Mouse (Mus musculus) CH12.LX (cell line): Measurements from ENCODE around the gene Spag8. TPM values are rescaled to one million over a fixed set of nuclear protein-coding genes. Genes with fewer than 3 reads are reported as not detected.

Experiments used
- DNase-seq: peaks from one replicate; pipeline ENCODE4 v3.0.0-alpha.2; 2013; ENCODE audit errors: extremely low read depth
- H3K27ac ChIP-seq: 2 replicates; pipeline ENCODE4 v1.5.1; 2012; ENCODE audit warnings: low read depth, mild to moderate bottlenecking, control low read depth, moderate library complexity; ENCODE audit not compliant: insufficient read depth
- H3K27me3 ChIP-seq: replicated peaks from 2 replicates; pipeline ENCODE3; 2012; ENCODE audit warnings: inconsistent platforms
- H3K36me3 ChIP-seq, 2 experiments: replicated peaks in 1 of 2; 2 replicates each; pipeline versions ENCODE3 to v1.6.1; 2012; ENCODE audit warnings: inconsistent platforms in 1 of 2, low read length in 1 of 2, mild to moderate bottlenecking in 1 of 2, mixed read lengths in 1 of 2, moderate library complexity in 1 of 2; ENCODE audit not compliant: control insufficient read depth in 1 of 2, insufficient read depth in 1 of 2
- H3K4me1 ChIP-seq, 2 experiments: 2 replicates each; pipeline ENCODE4 v1.6.1; 2012; ENCODE audit warnings: inconsistent platforms in 1 of 2, moderate library complexity in 1 of 2; ENCODE audit not compliant: insufficient read depth in 2 of 2, control insufficient read depth in 1 of 2
- H3K4me2 ChIP-seq: 2 replicates; pipeline ENCODE4 v1.6.1; 2012; ENCODE audit warnings: low read depth, mild to moderate bottlenecking, control low read depth; ENCODE audit not compliant: poor library complexity, insufficient read depth, severe bottlenecking
- H3K4me3 ChIP-seq, 3 experiments: fragments of 150-350 bp in 1 of 3; sonication (generic) in 1 of 3; replicated peaks in 1 of 3; 2 replicates each; pipeline versions ENCODE3 to v1.5.1; 2011 to 2012; ENCODE audit warnings: low read depth in 2 of 3, low read length in 2 of 3, mild to moderate bottlenecking in 2 of 3, moderate library complexity in 2 of 3, control low read depth in 1 of 3, improper control_type of control experiment in 1 of 3, inconsistent platforms in 1 of 3, mixed read lengths in 1 of 3; ENCODE audit not compliant: poor library complexity in 1 of 3
- H3K79me2 ChIP-seq: replicated peaks from 2 replicates; pipeline ENCODE4 v1.6.1; 2012; ENCODE audit warnings: mild to moderate bottlenecking, moderate library complexity; ENCODE audit not compliant: control insufficient read depth, poor library complexity, insufficient read depth, severe bottlenecking; ENCODE audit errors: extremely low read depth
- H3K9ac ChIP-seq: 2 replicates; pipeline ENCODE4 v1.6.1; 2012; ENCODE audit warnings: low read depth, mild to moderate bottlenecking, control low read depth, moderate library complexity; ENCODE audit not compliant: insufficient read depth
- H3K9me3 ChIP-seq: replicated peaks from 2 replicates; pipeline ENCODE3; 2012; ENCODE audit warnings: low read length, inconsistent platforms, mixed read lengths
- BHLHE40 ChIP-seq: IDR thresholded peaks from 2 replicates; pipeline ENCODE4 v1.6.1; 2011; ENCODE audit warnings: mild to moderate bottlenecking, low read depth, low read length, improper control_type of control experiment
- ETS1 ChIP-seq: conservative IDR thresholded peaks from 2 replicates; pipeline ENCODE4 v1.6.1; 2012; ENCODE audit warnings: low read depth, mild to moderate bottlenecking, inconsistent platforms, low read length, improper control_type of control experiment, moderate library complexity
- GABPA ChIP-seq: IDR thresholded peaks from 2 replicates; pipeline ENCODE4 v1.6.1; 2012; ENCODE audit warnings: low read depth, low read length, improper control_type of control experiment, inconsistent platforms; ENCODE audit not compliant: insufficient replicate concordance
- MXI1 ChIP-seq: IDR thresholded peaks from 2 replicates; pipeline ENCODE4 v1.6.1; 2011; ENCODE audit warnings: mild to moderate bottlenecking, low read depth, low read length, improper control_type of control experiment
- MYC ChIP-seq: IDR thresholded peaks from 2 replicates; pipeline ENCODE4 v1.6.1; 2011; ENCODE audit warnings: low read depth, mild to moderate bottlenecking, improper control_type of control experiment, low read length
- NELFE ChIP-seq: IDR thresholded peaks from 2 replicates; pipeline ENCODE4 v1.6.1; 2011; ENCODE audit warnings: low read depth, low read length, improper control_type of control experiment
- POLR2A ChIP-seq: IDR thresholded peaks from 2 replicates; pipeline ENCODE4 v1.6.1; 2011; ENCODE audit warnings: low read depth, mild to moderate bottlenecking, improper control_type of control experiment, low read length
- POLR2AphosphoS2 ChIP-seq: IDR thresholded peaks from 2 replicates; pipeline ENCODE4 v1.6.1; 2011; ENCODE audit warnings: low read depth, low read length, improper control_type of control experiment
- RCOR1 ChIP-seq: conservative IDR thresholded peaks from 2 replicates; pipeline ENCODE4 v1.6.1; 2012; ENCODE audit warnings: low read depth, mild to moderate bottlenecking, inconsistent platforms, low read length, improper control_type of control experiment
- SIN3A ChIP-seq: IDR thresholded peaks from 2 replicates; pipeline ENCODE4 v1.6.1; 2012; ENCODE audit warnings: low read length, improper control_type of control experiment, inconsistent platforms
- TCF12 ChIP-seq: IDR thresholded peaks from 2 replicates; pipeline ENCODE4 v1.6.1; 2014; ENCODE audit warnings: low read depth, mild to moderate bottlenecking, inconsistent platforms, low read length, improper control_type of control experiment
- UBTF ChIP-seq: IDR thresholded peaks from 2 replicates; pipeline ENCODE4 v1.6.1; 2012; ENCODE audit warnings: low read depth, mild to moderate bottlenecking, inconsistent platforms, low read length, improper control_type of control experiment, moderate library complexity
- USF1 ChIP-seq: IDR thresholded peaks from 2 replicates; pipeline ENCODE4 v1.6.1; 2014; ENCODE audit warnings: low read depth, mild to moderate bottlenecking, inconsistent platforms, low read length, improper control_type of control experiment
- ZC3H11A ChIP-seq: IDR thresholded peaks from 2 replicates; pipeline ENCODE4 v1.6.1; 2012; ENCODE audit warnings: low read depth, mild to moderate bottlenecking, inconsistent platforms, low read length, improper control_type of control experiment
- ZKSCAN1 ChIP-seq: IDR thresholded peaks from 2 replicates; pipeline ENCODE4 v1.6.1; 2012; ENCODE audit warnings: low read depth, inconsistent platforms, low read length, improper control_type of control experiment, borderline replicate concordance
- ZNF384 ChIP-seq: IDR thresholded peaks from 2 replicates; pipeline ENCODE4 v1.6.1; 2012; ENCODE audit warnings: low read depth, low read length, improper control_type of control experiment, inconsistent platforms
- dilution Hi-C: fragments of 300-500 bp; cut with MboI; formaldehyde crosslinking; loops from 2 replicates; pipeline ENCODE4 v1.14.3; 2020; ENCODE audit warnings: low sequenced_read_pairs; ENCODE audit not compliant: extremely low pct_unique_long_range_greater_than_20kb, extremely low pct_ligation_motif_present
- in situ Hi-C: fragments of 300-500 bp; cut with MboI; formaldehyde crosslinking; loops from 3 replicates; pipeline ENCODE4 v1.14.3; 2019; ENCODE audit warnings: low sequenced_read_pairs, low pct_ligation_motif_present, low pct_unique_long_range_greater_than_20kb, mixed read lengths
- polyA plus RNA-seq: library from polyadenylated mRNA; unstranded; fragments of >175 nt; gene quantifications from 2 replicates; pipeline ENCODE4 v1.2.1, GENCODE M21; 2012; ENCODE audit warnings: low read depth; ENCODE audit not compliant: insufficient read length
- total RNA-seq, 2 experiments: library from RNA; depleted of rRNA; stranded (reverse); fragments of 300-350 nt in 1 of 2; fragments of >200 nt in 1 of 2; gene quantifications; 2 replicates each; pipeline ENCODE4 v1.2.3; 2012 to 2014

The Spag8 gene
- total and polyA plus RNA-seq, 3 experiments: 0.08 TPM; not detected in 2

- no peaks in the 10 kb centered on the region for H3K36me3 ChIP-seq
- no peak overlapping the region for H3K4me2 ChIP-seq
- H3K27ac ChIP-seq: no peak overlapping the region
- H3K79me2 ChIP-seq: no peaks in the 10 kb centered on the region
- no peaks in the 10 kb centered on the region for H3K9me3 ChIP-seq
- in situ Hi-C loops (no loop called here), dilution Hi-C loops (no loop called here)
- no peak for DNase-seq
- no peaks in the 10 kb centered on the region for H3K4me1 ChIP-seq
- peaks cover 87% of the 10 kb centered on the region for H3K27me3 ChIP-seq
- no peak overlapping the region for H3K4me3 ChIP-seq
- H3K9ac ChIP-seq: no peak overlapping the region
- TF ChIP-seq MXI1: no peak
Observed at GRCm38 (mm10) chr4:43691026-43691425, 37.6 kb upstream of the Spag8 start.

GRCm38 (mm10) chr4:43690021-43690420, 36.6 kb upstream of the Spag8 start:
- TF ChIP-seq POLR2A (no peak), SIN3A (no peak), GABPA (no peak), ZC3H11A (no peak), UBTF (no peak), USF1 (no peak), ZNF384 (no peak)
- in situ Hi-C loops: no loop called here
- Histone ChIP-seq H3K36me3 (no peaks in the 10 kb centered on the region), H3K9ac (no peak overlapping the region), H3K4me1 (no peaks in the 10 kb centered on the region), H3K4me2 (no peak overlapping the region), H3K27ac (no peak overlapping the region), H3K79me2 (no peaks in the 10 kb centered on the region), H3K27me3 (peaks cover 89% of the 10 kb centered on the region), H3K4me3 (no peak overlapping the region), H3K9me3 (no peaks in the 10 kb centered on the region)
- no peak for DNase-seq
- dilution Hi-C loops: no loop called here

- no peak for DNase-seq
- TF ChIP-seq RCOR1 (no peak), TCF12 (no peak), BHLHE40 (no peak), NELFE (no peak), ETS1 (no peak), POLR2AphosphoS2 (no peak), SIN3A (no peak), MYC (no peak), ZKSCAN1 (no peak), ZNF384 (no peak)
- no peaks in the 10 kb centered on the region for H3K9me3 ChIP-seq
- H3K36me3 ChIP-seq: no peaks in the 10 kb centered on the region
- no peak overlapping the region for H3K4me2 ChIP-seq
- no peak overlapping the region for H3K4me3 ChIP-seq
- H3K27ac ChIP-seq: no peak overlapping the region
- H3K9ac ChIP-seq: no peak overlapping the region
- H3K27me3 ChIP-seq: peaks cover 93% of the 10 kb centered on the region
- dilution Hi-C loops (no loop called here), in situ Hi-C loops (no loop called here)
- H3K79me2 ChIP-seq: no peaks in the 10 kb centered on the region
- no peaks in the 10 kb centered on the region for H3K4me1 ChIP-seq
Observed at GRCm38 (mm10) chr4:43679416-43680043, 26.1 kb upstream of the Spag8 start.
